Mouse (Mus musculus) kidney, postnatal 14 days (tissue): ENCODE data around the gene Vmn2r44.
A peak's percentile ranks its signal among the peaks of the same experiment; 100 is the strongest.
"Not testable (repeated sequence)": the region's sequence is repeated elsewhere in the genome, so short reads cannot be mapped to it uniquely, and the experiment has no call there.

ENCODE experiments used
- DNase-seq: peaks from one replicate; pipeline ENCODE4 v3.0.0; 2022; ENCODE audit warnings: mixed read lengths

Gene Vmn2r44

GRCm38 (mm10) chr7:8383233-8383632, at the start of gene Vmn2r44:
TSS of gene Vmn2r44 (minus strand) at chr7:8383333.
- DNase-seq: not testable (repeated sequence)

DNA sequence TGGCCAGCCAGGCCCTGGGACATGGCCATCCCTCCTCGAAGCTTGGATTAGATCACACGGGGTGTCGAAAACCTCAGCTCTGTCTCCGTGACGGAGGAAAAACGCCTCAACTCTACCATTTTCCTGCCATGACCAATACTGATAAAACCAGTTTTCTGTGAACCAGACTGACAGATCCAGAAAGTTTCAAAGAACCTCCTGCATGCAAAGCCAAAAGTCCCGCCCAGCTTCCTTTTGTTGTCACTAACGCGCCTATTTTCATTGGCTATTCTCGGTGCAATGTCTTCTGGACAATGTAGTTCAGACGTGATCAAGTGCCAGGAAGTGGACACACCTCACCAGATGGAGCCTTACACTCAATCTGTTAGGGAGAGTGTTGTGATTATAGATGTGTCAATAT, 25.3 kb downstream of the Vmn2r44 start:
- DNase-seq: peak; percentile 20
